Mouse (Mus musculus) cerebellum, postnatal 36 days (tissue): Measurements from ENCODE around the gene Mrps33.

Source experiments
- DNase-seq, 2 experiments: peaks; one replicate each; pipeline ENCODE4 v3.0.0; 2021 to 2022; ENCODE audit warnings: mixed read lengths in 2 of 2

Mrps33 gene

DNA sequence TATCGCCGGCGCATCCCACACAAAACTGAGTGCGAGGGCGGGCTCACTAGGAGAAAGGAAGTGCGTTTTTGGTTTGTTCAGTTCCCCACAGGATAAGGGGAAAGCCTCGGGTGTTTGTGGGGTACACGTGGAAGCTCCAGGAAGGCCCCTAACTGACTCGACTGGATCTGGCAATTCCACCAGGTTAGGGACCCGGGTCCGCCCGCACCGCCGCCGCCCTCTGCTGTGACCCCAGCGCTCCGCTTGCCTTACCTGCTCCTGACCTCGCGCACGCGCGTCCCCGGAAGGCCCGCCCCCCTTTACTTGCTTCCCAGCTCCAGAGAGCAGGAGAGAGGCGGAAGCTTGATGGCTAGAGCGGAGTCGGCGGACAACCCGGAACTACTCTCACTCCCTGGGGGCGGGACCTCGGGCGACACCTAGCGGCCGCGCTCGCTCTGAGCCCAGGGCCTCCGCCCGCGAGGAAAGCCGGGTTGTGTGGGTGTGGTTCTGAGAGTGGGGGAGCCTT lies at the start of gene Mrps33:
Mrps33 (minus strand) TSS at position 377 of the 505 bp plus-strand sequence.
- DNase-seq: peak; percentile 96 to 98

GRCm38 (mm10) chr6:39849667-39850066 lies 38.9 kb upstream of the Mrps33 start:
- DNase-seq: no peak

GRCm38 (mm10) chr6:39848766-39849165 lies 38.0 kb upstream of the Mrps33 start:
- no peak for DNase-seq

DNA sequence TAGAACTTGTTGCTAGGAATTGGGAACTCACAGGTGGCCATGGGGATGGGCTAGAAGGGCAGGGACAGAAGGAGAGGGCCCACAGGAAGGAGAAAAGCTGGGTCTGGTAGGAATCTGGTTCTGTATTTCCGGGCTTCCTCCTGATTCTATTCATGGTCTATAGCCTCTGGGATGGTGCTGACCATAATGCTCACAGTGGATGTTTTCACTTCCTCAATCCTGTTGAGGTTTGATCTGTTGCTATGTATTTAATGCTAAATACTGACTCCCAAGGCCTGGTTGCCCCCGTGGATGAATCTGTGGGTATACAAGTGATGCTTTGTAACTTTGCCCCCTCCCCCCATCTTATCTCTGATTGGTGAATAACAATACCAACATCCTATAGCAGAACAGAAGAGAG lies 36.8 kb upstream of the Mrps33 start:
- no peak for DNase-seq

- no peak for DNase-seq
Measured at GRCm38 (mm10) chr6:39843698-39844342, 33.0 kb upstream of the Mrps33 start.

DNA sequence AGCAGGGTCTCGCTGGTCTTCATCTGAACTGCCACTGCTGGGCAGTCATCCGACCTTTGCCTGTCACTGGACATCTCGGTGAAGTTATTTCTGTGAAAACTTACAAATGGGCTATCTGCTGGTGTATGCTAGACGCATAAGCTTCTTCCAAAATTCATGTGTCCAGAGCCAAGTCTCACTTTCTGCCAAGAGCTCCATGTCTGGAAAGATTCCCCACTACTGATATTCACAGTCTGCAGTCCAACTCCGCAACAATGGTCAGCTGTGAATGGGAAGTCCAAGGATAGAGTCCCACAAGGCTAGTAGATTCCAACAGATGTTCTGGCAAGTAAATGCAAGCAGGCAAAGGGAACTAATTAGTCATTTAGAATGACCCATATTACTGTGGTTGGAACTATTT lies 17.9 kb upstream of the Mrps33 start:
- DNase-seq: no peak

DNA sequence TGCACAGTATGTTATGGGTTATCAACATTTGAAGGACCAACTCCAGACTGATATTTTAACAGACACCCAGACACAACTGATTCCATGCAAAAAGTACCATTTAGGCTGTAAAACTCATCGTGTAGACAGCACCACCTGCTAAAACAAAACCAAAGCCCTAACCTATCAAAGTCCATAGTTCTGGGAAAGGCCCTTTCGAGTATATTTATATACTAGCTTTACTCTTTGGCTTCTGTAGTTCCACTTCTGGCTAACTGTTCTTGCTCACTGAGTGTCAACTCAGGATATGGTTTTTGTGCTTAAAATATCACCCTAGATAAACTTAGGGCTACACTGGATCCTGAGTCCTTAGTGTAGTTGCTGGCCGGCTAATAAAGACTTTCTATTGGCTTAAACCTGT lies 10.5 kb upstream of the Mrps33 start:
- no peak for DNase-seq

DNA sequence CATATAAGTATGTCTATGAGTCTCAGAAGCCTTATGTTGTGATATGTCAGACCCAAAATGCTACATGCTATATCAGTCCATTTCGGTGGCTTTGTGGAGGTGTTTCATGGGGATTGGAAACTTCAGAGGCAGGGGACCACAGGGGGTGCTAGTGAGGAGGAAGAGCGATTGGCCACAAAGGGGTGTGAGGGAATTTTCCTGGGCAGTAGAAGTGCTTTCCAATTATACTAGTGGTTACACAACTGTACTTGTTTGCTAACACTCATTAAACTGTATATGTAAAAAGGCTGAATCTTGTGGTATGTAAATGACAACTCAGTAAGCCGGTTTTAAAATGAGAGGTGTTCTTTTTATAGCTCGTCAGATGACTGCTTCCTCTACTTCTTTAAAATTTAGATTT lies 8.1 kb upstream of the Mrps33 start:
- no peak for DNase-seq

DNA sequence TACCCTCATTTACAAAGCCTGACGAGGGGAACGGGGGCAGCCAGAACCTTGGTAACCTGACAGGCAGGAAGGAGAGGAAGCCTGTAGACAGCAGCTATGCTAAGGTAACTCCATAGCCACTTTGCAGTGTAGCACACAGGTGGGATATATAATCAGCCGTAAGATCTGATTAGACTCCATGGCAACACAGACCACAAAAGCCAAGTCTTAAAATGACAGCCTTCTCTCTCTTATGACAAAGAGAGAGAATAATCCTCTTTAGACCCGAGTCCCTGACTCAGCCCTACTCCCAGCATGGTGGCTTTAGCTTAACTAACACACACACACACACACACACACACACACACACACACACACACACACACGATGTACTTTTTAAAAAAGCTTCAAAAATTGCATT lies 2.3 kb downstream of the Mrps33 start:
- DNase-seq: no peak

- no peak for DNase-seq
Measured at GRCm38 (mm10) chr6:39807050-39807560, 3.7 kb downstream of the Mrps33 start.

GRCm38 (mm10) chr6:39806336-39806735 lies 4.5 kb downstream of the Mrps33 start:
- no peak for DNase-seq

DNA sequence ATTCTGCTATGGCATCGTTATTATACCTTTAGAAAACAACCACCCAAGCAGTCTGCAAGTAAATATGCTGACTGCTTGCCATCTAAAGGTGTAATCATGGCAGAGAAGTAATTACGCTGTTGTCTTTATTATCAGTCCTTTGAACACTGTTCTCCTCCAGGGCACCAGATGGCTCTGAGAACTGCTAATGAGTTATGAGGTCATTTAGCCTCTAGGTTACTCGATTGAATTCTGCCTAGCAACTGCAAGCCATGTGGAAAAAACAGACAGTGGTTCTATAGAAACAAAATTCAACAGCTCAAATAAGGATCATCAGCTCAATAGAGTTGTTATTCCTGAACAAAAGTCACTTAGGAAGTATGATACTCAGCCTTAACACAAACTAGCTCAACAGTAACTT lies 4.9 kb downstream of the Mrps33 start:
- peak; percentile 9 to 16 for DNase-seq

DNA sequence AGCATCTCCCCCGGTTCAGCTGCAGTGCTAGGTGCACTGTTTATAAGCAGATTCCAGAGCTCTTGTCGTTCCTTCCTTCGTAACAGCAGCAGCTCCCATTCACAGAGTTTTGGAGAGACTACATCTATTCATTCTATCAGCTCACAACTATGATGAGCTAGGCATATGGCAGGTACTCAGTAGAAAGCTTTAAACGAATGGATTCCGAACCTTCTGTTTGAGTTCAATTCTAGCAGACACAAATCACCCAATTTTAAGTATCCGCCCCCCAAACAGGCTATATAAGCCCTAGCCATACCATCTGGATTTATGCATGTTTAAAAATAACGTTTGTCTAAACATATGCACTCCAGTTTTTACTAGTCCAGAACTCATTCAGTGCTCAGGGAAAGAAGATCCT lies 9.8 kb downstream of the Mrps33 start:
- DNase-seq: no peak

DNA sequence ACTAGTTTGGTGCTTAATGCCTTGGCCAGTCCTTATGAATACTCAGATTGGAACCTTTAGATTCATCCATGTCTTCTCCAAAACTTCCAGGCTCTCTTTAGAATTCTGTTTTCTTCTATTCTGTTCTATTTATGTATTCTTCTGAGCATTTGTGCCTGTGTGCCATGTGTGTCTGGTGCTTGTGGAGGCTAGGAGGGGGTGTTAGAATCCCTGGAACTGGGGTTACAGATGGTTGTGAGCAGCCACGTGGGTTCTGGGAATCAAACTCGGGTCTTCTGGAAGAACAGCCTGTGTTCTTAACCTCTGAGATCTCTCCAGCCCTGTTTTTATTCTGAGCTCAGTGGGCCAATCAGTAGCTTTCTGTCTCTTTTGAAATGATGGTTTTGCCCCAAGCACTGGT lies 13.7 kb downstream of the Mrps33 start:
- DNase-seq: no peak

DNA sequence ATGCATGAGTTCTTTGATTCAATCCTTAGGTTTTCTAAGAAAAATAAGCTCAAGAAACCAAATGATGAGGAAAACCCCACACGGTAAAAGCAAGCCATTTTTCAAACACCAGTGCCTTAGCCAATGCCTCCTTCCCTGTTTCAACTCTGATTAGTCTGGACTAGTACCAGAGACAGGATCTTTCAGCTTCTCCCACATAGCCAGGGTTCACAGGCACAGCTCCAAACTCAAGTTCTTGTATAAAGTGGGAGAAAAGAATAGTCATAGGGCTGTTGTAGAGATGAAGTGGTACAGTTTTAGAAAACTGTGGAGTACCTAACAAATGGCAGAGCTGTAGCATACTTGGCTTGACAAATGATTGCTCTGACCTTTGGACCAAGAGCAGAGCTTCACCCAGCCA lies 14.6 kb downstream of the Mrps33 start:
- DNase-seq: no peak

GRCm38 (mm10) chr6:39791806-39792205 lies 19.0 kb downstream of the Mrps33 start:
- DNase-seq: no peak

- DNase-seq: no peak
Measured at GRCm38 (mm10) chr6:39788408-39788807, 22.4 kb downstream of the Mrps33 start.

DNA sequence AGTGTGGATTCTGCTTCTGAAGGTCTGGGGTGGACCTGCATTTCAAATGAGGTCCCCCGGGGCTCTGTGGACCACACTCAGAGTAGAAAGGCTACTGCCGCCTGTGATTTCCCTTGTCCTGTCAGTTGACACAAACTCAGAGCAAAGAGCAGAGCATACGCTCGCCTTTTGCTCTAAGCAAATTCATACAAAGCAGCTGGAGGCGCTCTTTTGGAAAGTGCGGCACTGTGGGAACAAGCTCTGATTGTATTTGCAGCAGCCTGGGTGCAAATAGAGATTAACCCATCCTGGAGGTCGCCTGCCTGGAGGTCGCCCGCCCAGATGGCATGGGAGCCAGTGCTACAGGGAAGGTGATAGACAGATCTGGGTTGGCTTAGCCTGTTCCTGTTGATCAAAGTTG lies 23.0 kb downstream of the Mrps33 start:
- no peak for DNase-seq

DNA sequence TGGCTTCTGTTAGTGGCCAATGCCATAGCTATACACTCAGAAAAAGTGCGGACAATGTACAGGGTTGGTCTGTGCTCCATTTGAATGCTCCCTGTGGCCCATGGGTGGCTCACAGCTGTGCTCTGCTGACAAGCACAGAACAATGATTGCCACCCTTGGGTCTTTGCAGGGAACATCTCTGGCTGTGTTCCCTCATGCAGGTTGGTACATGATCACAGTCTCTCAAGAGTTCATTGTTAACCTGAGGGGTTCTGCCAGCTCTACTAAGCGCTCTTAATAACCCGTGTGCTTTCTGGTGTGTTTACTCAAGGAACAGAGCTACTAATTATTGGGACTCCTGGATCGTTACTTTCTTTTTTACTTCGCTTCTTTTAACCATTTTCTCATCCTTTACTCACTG lies 24.8 kb downstream of the Mrps33 start:
- no peak for DNase-seq

DNA sequence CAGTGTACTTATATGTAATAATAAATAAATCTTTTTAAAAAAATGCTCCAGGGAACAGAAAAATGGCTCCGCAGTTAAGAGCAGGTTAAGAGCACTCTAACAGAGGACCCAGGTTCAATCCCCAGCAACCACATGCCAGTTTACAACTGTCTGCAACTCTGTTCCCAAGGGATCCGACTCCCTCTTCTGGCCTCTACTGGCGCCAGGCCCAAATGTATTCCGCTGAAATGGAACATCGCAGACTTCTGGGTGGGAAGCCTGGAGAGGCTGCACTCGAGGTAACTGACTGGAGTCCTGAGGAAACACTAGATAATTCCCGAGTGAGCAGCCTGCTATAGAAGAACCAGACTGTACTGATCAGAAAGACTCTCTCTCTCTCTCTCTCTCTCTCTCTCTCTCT lies 27.3 kb downstream of the Mrps33 start:
- no peak for DNase-seq

DNA sequence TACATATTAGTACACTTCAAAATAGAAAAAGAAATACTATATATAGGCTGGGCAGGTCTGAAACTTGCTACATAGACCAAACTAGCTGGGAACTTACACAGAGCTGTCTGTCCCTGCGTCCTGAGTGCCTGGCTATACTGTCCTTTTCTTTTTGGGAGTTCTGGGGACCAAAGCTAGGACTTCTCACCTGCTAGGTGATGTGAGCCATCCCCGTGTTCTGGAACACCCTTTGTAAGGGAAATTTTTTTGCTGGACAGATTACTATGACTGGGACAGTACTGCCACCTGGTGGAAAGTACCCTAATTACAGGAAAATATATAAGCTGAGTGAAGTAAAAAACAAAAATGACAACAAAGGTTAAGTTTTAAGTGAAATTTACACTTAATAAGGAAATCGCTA lies 28.2 kb downstream of the Mrps33 start:
- peak in 1 of 2 experiments; percentile 28 for DNase-seq

DNA sequence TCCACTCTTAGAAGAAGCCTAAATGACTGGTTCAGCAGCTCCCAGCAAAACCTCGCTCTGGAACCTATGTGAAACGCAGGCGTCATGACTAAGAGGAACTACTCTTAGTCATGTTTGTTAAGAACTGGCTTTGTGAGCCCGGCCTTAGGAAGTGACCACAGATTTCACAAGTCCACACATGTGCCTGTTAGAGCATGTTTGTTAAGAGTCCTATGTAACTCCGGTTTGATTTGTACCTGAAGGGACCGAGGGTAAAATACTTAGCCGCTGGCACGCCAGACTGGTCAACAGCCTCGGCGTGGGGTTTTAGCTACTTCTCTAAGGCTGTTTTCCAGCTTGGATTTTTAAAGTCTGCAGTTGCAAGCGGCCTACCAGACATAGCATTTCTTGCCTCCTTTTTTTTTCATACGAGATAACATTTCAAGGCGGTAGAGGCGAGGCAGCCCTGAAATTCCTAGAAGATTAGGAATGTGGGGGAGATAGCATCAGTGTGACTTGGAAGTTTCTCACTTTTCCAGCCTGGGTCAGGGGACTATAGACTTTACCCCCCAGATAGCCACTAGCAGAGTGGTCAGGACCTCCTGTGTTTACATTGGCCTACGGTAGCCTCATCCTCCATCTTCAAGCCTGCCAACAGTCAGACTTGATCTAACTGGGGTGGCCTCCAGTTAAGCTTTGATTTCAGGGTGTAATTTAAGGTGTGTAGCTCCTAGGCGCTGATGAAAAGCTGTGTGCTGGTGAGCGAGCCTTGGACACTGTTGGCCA lies 28.8 kb downstream of the Mrps33 start:
- no peak for DNase-seq

DNA sequence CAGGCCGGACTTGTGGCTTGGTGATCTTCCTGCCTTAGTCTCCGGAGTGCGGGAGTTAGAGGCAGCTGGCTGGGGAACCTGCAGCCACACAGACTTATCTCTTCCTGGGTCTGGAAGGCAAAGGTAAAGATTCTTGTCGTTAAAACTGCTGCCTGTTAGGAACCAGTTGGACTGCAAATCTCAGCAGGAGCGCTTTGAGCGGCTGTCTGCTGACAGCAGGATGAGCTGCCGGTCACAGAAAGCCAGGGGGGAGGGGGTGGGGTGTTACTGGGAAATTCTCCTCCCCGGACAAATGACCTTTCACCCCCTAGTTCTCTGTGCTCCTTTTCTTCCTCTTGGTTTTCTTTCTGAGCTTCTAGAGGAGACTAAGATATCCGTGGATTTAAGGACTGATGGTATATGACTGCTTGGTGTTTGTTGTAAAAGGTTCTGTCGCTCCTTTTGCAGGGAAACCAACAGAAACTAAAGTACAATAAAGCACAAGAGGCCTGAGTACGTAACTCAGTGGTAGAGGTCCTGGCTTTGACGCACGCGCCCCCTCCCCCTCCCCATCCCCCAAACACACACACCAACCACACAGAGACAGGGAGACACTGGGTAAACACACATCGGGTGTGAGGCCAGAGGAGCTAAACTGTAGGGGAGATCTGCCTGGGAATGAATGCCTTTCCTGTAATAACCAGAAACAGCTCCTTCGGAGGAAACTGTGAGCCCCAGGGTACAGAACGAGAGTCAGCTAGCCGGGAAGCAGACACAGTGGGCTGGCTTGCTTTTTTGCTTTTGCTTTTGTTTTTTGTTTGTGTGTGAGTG lies 29.7 kb downstream of the Mrps33 start:
- no peak for DNase-seq
